Mouse (Mus musculus) liver, embryonic 14.5 days (tissue): Measurements from ENCODE around the gene Slc2a1.

Experiments used
- CTCF ChIP-seq: IDR thresholded peaks from 2 replicates; pipeline ENCODE4 v1.5.1; 2016; ENCODE audit warnings: antibody characterized with exemption, low read depth, control low read depth
- EP300 ChIP-seq: IDR thresholded peaks from 2 replicates; pipeline ENCODE4 v1.6.1; 2016; ENCODE audit warnings: antibody characterized with exemption, low read depth

DNA sequence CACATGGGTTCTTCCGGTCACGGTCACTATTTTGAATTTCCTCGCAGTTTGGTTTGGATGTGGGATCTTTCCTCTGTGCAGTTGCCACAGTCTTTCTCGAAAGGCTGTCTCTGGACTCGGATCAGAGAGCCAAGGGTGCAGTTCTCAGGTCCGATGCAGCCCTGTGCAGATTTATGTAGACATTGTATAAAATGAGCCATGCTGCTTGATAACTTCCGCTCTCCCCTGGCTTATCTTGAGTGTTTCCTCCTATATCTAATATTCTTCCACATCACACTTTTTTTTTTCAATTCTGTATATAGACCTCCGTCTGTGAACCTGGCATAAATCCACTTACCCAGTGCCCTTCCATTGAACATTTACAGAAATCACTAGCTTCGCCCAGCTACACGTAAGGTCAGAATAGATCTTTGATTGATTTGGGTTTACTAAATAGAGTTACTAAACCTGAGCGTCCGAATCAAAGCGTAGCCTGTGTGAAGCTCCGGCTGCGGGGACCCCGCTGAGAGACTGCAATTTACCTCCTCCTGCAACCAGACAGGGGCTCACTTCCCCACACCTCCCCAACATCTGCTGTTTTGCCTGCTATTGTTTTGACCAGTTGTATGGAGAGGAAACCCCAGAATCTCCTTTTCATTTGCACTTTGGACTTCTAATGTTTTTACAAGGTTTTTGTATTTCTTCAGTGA lies 37.4 kb upstream of the Slc2a1 start:
- TF ChIP-seq CTCF (no peak), EP300 (no peak)
